35 mouse cellular contexts compared by ENCODE assay signal in genomic region chr17:66057145-66057544, GRCm38 (mm10).
"Had no signal": no experiment of that assay in that cellular context is flagged by ENCODE, and none has a peak within 500 bp of the region (broad histone marks: within the 10 kb centered on the region; RNA-seq: fewer than 3 reads in every experiment).

No protein-coding gene starts in this region.

- H3K9me3 ChIP-seq: heart, embryonic 10.5 days; heart, embryonic 12.5 days; heart, embryonic 13.5 days; heart, embryonic 15.5 days; hindbrain, embryonic 10.5 days; hindbrain, embryonic 12.5 days; hindbrain, embryonic 13.5 days; hindbrain, embryonic 15.5 days; intestine, embryonic 15.5 days; kidney, embryonic 15.5 days had no signal

- H3K4me2 ChIP-seq: heart, embryonic 11.5 days; heart, embryonic 12.5 days; heart, embryonic 13.5 days; heart, embryonic 15.5 days; hindbrain, embryonic 12.5 days; hindbrain, embryonic 13.5 days; hindbrain, embryonic 14.5 days; hindbrain, embryonic 15.5 days; intestine, embryonic 15.5 days; kidney, embryonic 15.5 days had no signal

- H3K27me3 ChIP-seq: heart, embryonic 12.5 days; heart, embryonic 13.5 days; heart, embryonic 15.5 days; hindbrain, embryonic 12.5 days; hindbrain, embryonic 13.5 days; hindbrain, embryonic 15.5 days; intestine, embryonic 15.5 days; kidney, embryonic 15.5 days had no signal

- ATAC-seq: hindbrain, embryonic 16.5 days; hindbrain, postnatal 0 days; inflammation-experienced regulatory T-cells, adult 6 months; intestine, embryonic 15.5 days; intestine, embryonic 16.5 days; intestine, postnatal 0 days had no signal

- H3K4me1 ChIP-seq: heart, embryonic 10.5 days; heart, embryonic 15.5 days; hindbrain, embryonic 10.5 days; hindbrain, embryonic 12.5 days; hindbrain, embryonic 15.5 days; intestine, embryonic 15.5 days had no signal

- H3K27ac ChIP-seq: heart, embryonic 10.5 days; heart, embryonic 13.5 days; heart, embryonic 15.5 days; hindbrain, embryonic 10.5 days; hindbrain, embryonic 12.5 days; hindbrain, embryonic 13.5 days; hindbrain, embryonic 14.5 days; hindbrain, embryonic 15.5 days; hindbrain, postnatal 0 days; intestine, embryonic 15.5 days; kidney, embryonic 15.5 days; kidney, postnatal 0 days; layer of hippocampus, adult 2 months had no signal

- DNase-seq: heart, postnatal 10 days; heart, postnatal 14 days; heart, postnatal 36 days; heart, postnatal 4 days; kidney, adult 11 months; kidney, adult 18-20 months; kidney, adult 2 months; kidney, adult 8-10 months; kidney, adult 9 months; kidney, postnatal 10 days; kidney, postnatal 14 days; kidney, postnatal 25 days; kidney, postnatal 36 days; kidney, postnatal 4 days; layer of hippocampus, adult 9-11 months; layer of hippocampus, postnatal 36 days had no signal

- H3K9ac ChIP-seq: heart, embryonic 12.5 days; heart, embryonic 13.5 days; heart, embryonic 15.5 days; hindbrain, embryonic 12.5 days; hindbrain, embryonic 13.5 days; hindbrain, embryonic 14.5 days; hindbrain, embryonic 15.5 days; intestine, embryonic 15.5 days; kidney, embryonic 15.5 days had no signal

- H3K36me3 ChIP-seq: heart, embryonic 10.5 days; heart, embryonic 12.5 days; heart, embryonic 13.5 days; heart, embryonic 15.5 days; hindbrain, embryonic 10.5 days; hindbrain, embryonic 12.5 days; hindbrain, embryonic 13.5 days; hindbrain, embryonic 15.5 days; intestine, embryonic 15.5 days; kidney, embryonic 15.5 days had no signal

- H3K4me3 ChIP-seq: heart, embryonic 10.5 days; heart, embryonic 12.5 days; heart, embryonic 13.5 days; heart, embryonic 15.5 days; hindbrain, embryonic 10.5 days; hindbrain, embryonic 12.5 days; hindbrain, embryonic 13.5 days; hindbrain, embryonic 15.5 days; intestine, embryonic 15.5 days; kidney, embryonic 15.5 days; layer of hippocampus, adult 2 months had no signal
